Mouse (Mus musculus) heart, postnatal 10 days (tissue): Measurements from ENCODE around the gene L3mbtl1. TPM values are rescaled to one million over a fixed set of nuclear protein-coding genes. Genes with fewer than 3 reads are reported as not detected.
"Not testable (repeated sequence)": the region's sequence is repeated elsewhere in the genome, so short reads cannot be mapped to it uniquely, and the experiment has no call there.

Source experiments
- DNase-seq, 2 experiments: peaks; one replicate each; pipeline ENCODE4 v3.0.0; 2021
- intact Hi-C: fragments of 180-260 bp; cut with DNase I; formaldehyde crosslinking; loops from one replicate; pipeline ENCODE4 v1.15.1; 2025
- total RNA-seq, 2 experiments: library from RNA; stranded (reverse); gene quantifications; 2 replicates each; pipeline ENCODE4 v1.2.3; 2021

The L3mbtl1 gene
- not detected for total RNA-seq

DNA sequence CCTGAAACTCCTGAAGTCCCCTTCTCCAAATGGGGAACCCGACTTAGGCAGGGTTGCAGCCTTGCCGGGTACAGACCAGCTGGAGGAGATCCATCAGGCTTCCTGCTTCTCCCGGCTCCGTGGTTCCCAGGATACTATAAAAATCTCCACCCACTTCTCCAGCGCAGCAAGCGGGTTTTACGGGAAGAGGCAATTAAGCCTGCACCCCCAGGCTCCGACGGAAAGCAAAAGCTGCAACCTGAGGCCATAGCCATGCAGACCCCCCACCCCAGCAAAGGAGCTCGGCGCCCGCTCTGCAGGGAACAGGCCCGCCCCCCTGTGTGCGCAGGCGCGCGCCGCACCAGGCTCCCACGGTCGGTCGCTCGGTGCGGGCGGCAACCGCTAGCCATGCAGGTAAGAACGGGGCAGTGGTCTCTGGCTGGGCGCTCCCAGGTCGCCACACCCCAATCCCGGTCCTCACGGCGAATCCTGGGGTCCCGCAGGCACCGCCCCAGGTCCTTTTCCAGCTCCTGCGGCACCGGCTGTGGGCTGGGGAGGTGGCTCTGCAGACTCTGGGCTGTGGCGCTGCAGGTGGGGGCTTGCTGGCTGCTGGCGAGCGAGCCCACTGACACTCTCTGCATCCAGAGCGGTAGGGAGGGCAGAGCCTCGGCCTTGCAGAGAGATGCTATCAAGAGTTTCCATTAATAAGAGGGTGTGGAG lies at the start of gene L3mbtl1:
Gene L3mbtl1, plus strand, starts transcription at position 325 of the 699 bp plus-strand sequence.
- peak; percentile 27 to 44 for DNase-seq
- intact Hi-C loops: no loop called here

DNA sequence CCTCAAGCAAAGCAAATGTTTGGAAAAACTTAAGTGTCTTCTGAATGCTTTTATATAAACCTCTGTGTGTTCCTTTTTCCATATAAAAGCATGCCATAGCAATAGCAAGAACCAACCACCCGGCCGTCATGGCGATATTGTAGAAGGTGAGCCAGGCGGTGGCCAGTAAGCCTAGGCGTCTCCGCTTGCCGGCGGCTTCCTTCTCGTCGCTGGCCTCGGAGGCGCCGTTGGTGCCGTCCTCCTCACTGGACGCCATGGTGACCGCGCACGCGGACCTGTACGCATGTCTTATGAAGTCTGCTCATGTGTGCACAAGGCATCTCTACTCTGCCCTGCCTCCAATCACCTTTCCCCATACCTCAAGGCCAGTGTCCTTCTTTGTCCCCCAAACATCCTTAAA lies 44.0 kb upstream of the L3mbtl1 start:
- DNase-seq, intact Hi-C loops: not testable (repeated sequence)

DNA sequence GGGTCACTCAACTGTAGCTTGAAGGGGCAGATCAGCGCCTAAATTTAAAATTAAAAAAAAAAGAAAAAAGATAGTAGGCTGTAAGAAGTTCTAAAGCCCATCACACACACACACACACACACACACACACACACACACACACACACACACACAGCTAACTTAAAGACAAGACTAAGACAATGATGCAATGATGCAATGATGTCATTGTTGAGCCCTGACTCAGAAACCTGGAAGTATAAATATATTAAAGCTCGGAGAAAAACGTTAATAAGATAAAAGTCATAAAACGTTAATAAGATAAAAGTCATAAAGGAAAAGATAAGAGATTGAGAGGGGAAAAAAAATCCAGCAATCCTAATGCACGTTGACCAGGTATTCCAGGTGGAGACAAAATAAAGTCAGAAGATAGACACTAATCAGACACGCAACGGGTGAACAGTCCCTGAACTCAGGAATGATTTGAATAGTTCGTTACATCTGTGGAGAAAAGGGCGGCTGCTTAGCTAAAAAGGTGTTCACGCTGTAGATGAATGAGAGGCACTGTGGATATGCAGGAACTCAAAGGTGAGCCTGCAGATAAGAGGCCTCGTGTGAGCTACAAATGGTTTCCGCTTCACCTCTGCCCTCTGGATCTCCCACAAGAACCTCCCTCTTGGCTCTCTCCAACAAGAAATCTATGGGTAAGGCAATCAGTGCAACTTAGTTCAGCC lies 43.2 kb upstream of the L3mbtl1 start:
- intact Hi-C loops: no loop called here
- no peak for DNase-seq

DNA sequence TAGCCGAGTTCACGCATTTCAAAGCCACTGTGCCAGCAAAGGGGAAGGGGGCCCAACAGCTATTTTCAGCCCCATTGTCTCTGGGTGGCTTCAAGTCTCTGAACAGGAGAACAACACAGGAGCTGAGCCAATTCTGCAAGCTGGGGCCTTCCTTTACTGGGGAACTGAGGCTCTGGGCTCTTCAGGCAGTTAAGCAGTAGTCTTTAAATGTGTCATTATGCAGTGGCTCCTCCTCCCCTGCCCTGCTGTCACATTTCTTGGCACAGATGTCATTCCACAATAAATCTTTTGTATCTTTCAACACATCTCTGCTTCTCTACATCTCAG lies 42.7 kb upstream of the L3mbtl1 start:
- intact Hi-C loops: no loop called here
- DNase-seq: no peak

DNA sequence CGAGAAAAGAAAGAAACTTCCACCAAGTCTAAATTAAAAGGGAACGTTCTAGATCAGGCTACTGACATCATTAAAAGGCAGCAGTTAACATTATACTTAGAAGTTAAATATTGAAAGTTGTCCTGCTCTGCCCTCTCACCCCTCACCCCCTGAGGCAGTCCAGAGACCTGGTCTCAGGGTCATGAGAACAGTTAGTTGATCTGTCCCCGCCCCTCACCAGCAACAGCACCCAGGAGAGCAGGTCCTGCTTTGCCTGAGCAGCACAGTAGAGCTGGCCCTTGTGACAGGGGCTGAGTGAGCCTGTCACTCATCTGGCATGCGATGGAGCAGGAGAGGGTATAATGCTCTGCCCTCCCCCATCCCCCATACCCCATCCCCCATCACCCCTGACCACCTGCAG lies 37.4 kb upstream of the L3mbtl1 start:
- intact Hi-C loops: no loop called here
- DNase-seq: no peak

DNA sequence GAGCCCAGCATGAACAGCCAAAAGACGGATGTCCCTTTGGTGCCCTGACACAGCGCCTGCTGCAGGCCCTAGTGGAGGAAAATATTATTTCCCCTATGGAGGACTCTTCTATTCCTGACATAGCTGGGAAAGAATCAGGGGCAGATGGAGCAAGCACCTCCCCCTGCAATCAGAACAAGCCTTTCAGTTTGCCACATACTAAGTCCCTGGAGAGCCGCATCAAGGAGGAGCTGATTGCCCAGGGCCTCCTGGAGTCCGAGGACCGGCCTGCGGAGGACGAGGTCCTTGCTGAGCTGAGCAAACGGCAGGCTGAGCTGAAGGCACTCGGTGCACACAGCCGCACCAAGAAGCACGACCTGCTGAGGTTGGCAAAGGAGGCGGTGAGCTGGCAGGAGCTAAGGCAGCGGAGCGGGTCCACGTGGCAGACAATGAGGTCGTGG lies 35.2 kb upstream of the L3mbtl1 start:
- no peak for DNase-seq
- intact Hi-C loops: no loop called here

DNA sequence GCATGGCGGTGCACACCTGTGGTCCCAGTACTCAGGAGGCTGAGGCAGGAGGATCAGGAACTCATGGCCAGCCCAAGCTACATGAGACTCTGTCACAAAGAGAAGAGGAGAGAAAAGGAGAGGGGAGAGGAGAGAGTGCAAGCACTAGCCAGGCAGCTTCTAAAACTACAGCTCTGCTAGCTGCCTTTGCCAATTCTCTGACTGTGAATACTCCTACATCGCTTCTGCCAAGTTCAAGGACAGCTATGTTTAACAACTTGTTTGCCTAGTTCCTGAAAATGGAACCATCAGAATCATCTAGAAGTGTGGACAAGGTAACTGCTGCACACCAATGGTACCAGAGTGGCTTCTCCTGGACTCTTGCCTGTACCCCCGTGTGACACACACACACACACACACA lies 29.2 kb upstream of the L3mbtl1 start:
- intact Hi-C loops: loop anchor here (10.0 kb wide), 1 partner anchor 229 kb away; no protein-coding TSS in a partner anchor
- DNase-seq: no peak

DNA sequence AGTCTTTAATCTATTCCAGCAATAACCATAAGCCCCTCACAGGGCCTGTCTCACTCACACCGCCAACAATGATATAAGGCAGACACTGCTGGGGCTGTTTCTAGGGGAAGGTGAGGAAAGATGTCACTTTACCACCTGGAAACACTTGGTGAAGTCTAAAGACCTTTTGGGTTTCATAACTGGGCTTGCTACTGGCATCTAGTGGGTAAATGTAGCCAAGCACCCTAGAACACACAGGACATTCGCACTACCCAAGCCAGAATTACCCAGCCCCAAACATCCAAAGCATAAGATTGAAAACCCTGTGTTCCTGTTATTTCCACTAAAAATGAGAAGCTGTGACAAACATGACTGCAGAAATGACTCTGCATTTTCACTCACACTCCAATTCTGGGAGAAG lies 28.8 kb upstream of the L3mbtl1 start:
- intact Hi-C loops: loop anchor here (10.0 kb wide), 1 partner anchor 230 kb away; no protein-coding TSS in a partner anchor
- no peak for DNase-seq

DNA sequence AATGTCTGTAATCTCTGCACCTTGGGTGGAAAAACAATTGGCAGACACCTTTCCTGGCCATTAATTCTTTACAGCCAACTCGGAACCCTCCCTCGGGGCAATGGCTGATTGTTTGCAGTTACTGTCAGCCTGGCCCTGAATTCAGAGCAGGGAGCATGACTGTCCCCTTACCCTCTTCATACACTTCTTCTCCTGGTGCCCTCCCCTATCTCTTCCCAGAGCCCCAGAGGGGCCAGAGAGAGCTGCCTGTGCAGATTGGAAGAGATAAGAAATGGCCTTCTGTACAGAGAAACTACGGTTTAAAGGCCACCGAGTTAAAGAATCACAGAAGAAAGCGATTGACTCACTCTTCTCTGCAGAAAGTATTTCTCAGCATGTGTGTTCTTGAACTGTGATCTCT lies 23.3 kb upstream of the L3mbtl1 start:
- intact Hi-C loops: loop anchor here (5.0 to 10.0 kb wide), 2 partner anchors 235 to 412 kb away; no protein-coding TSS in a partner anchor
- no peak for DNase-seq

DNA sequence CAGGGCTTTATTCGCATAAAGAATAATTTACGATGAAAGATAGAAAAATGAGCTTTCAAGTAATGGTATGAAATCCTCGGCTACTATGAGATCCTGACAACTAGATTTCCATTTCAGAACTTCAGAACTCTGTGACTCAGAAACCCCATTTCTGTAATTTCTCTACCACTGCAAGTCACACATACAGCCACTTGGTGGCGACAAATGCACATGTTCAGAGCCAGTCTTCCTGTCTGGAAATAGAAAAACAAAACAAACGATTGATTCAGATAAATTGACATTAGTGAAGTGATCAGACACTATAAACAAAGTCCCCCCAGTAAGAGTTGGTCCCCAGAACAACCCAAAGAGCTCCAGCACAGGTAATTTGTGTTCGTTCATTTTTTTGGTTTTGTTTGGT lies 21.1 kb upstream of the L3mbtl1 start:
- DNase-seq: peak; percentile 49 to 65
- intact Hi-C loops: loop anchor here (1.0 to 5.0 kb wide), 2 partner anchors 77 to 410 kb away; no protein-coding TSS in a partner anchor

DNA sequence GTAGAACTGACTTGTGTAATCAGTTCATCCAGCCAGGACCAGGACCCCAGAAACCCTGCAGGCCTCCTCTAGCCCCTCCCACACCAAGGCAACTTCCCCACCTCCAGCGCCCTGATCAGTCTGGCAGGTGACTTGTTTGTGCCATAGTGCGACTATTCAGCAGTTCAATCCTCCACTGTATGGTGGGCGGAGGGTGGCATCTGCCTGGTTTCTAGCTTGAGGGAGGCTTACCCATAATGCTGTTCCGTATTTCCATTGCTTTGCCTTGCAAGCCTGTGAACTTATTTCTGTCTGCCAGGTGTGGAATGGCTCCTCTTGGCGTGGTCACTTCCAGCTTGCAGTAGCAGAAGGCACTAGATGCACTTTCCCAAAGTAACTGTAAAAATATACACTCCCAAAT lies 20.4 kb upstream of the L3mbtl1 start:
- intact Hi-C loops: loop anchor here (1.0 to 5.0 kb wide), 2 partner anchors 76 to 409 kb away; no protein-coding TSS in a partner anchor
- no peak for DNase-seq

DNA sequence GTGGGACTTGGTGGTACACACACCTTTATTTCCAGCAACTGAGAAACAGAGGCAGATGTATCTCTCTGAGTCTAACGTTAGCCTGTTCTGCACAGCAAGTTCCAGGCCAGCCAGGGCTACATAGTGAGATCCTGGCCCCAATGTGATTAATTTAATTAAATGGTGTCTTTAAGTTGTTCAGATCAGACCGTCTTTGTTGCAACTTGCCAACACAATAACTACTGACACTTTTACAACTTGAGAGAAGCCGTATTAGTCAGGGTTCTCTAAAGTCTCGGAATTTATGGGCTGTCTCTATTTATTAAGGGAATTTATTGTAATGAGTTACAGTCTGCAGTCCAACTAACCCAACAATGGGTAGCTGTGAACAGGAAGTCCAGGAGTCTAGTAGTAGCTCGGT lies 19.1 kb upstream of the L3mbtl1 start:
- DNase-seq: no peak
- intact Hi-C loops: loop anchor here (5.0 kb wide), 1 partner anchor 408 kb away; no protein-coding TSS in a partner anchor

DNA sequence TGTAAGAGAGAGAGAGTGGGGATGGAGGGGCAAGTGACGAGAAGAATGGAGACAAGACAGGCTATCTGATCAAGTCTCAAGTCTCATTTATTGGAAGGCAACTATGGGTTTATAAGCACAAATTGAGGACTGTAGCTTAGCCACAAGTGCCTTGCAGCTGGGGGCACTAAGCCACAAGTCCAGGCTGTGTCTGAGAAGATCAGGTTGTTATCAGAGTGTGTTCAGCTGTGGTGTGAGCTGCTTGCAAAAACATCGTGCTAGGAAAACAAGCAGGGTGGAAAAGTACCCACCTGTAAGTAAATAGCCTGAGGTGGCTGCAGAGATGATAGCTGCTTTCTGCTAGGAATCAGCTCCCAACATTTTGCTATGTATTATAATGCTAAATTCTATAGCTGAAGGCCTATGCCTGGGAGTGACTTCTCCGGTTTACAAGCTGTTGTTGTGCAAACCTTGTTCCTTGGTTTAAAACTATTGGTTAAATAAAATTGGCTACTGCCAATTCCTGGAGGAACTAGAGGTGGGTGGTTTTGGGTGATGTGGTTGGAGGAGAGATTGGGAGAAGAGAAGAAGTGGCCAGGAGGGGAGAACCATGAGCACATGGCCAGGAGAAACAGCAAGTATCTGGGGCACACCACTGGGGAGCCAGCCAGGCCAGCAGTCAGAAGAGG lies 15.2 kb upstream of the L3mbtl1 start:
- no peak for DNase-seq
- intact Hi-C loops: no loop called here

DNA sequence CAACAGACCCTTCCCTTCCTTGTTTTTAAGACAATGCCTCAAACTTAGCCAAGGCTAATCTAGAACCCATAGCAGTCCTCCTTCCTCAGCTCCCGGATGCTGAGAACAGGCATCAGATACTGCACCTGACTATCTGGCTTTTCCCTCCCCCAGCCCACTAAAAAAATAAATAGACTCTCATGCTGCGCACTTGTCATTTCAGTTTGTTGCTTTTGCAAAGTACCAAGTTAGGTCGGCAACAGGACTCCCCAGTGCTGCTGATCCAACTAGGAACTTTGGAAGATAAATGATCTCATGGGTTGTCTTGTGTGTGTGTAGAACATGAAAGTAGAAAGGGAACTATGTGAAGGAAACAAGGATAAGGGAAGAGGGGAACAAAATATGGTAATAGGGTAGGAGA lies 13.6 kb upstream of the L3mbtl1 start:
- intact Hi-C loops: loop anchor here (2.0 kb wide), 1 partner anchor 87 kb away; the partner anchor contains the start of gene Ift52
- DNase-seq: no peak

DNA sequence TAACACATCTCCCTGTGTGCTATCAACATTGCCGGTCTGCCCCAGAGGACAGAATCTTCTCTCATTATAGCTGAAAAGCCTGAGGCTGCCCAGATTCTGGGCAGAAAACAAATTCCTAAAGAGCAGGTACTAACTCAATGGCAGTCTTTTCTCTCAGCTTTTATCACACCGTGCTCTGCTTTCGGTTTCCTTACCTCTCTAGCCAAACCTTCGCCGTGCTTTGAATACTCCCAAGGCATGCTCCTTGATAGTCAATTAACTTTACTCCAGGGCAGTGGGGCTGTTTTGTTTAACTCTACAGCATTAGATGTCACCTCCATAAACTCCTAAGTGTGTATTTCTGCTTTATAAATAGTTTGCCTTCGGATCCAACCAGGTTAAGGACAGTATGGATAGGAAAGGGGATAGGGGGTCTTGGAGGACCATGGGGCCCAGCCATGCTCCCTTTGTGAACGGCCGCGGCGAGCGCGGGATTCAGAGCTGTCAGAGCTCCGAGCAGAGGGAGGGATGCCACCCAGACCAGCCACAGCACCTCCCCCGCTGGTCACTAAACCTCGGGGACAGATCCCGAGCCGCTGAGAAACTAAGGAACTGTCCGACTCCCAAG lies 12.7 kb upstream of the L3mbtl1 start:
- intact Hi-C loops: loop anchor here (2.0 kb wide), 1 partner anchor 86 kb away; the partner anchor contains the start of gene Ift52
- DNase-seq: peak in 1 of 2 experiments; percentile 32

DNA sequence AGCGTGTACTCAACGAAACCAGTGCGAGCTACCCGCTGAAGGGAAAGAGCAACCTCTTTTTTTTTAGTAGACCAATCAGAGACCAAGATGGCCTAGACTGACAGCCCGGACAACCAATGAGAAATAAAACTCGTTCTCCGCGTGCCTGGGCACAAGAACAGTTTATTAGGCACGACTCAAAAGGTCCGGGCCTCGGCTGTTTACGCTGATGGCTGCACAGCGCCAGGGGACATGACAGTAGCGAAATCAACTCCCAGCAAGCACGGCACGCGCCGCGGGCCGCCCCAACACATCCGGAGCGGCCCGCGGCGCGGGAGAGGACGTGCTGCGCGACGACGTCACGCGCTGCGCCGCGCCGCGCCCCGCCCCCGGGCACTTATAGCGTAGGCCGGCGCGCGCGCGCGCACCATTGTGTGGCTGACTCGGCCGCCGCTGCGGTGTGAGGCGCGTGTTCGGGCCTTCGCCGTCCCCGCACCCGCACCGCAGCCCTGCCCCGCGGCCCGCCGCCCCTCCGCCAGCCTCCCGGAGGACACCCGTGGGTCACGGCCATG lies 12.1 kb upstream of the L3mbtl1 start, which contains the start of gene Srsf6:
Gene Srsf6, plus strand, starts transcription at position 406 of the 551 bp plus-strand sequence.
- DNase-seq: peak; percentile 92 to 93
- intact Hi-C loops: loop anchor here (2.0 kb wide), 1 partner anchor 86 kb away; the partner anchor contains the start of gene Ift52

DNA sequence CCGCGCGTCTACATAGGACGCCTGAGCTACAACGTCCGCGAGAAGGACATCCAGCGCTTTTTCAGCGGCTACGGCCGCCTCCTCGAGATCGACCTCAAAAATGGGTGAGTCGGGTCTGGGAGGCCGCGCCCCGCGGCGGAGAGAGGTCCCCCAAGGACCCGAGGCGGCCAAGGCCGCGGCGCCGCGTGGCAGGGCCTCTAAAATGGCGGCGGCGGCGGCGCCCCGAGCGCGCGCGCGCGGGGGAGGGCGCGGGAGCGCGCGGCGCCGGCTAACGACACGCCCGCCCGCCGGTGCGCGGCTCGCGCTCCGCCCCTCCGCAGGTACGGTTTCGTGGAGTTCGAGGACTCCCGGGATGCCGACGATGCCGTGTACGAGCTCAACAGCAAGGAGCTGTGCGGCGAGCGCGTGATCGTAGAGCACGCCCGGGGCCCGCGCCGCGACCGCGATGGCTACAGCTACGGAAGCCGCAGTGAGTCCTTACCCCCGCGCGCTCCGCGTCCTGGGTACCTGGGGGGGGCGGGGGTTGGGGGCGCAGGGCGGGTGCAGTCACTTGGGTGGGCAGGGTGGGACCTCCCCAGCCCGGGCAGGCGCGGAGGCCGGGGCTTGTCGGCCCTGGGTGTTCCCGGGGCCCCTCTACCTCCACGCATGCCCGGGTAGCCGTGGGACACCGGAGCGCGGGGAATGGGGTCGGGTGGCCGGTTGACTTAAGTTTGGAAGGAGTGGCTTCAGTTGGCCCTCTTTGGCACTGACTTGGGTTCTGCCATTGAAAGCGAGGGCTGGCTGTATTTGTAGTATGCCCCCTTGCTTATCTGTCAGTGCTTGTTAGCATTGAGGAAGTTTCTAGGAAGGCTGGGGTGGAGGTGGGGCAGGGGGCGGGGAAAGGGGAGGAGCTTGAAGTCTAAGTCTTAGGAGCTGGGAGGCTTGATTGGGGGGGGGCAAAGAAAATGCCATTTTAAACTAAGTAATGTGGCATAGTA lies 11.3 kb upstream of the L3mbtl1 start:
- DNase-seq: peak; percentile 74
- intact Hi-C loops: loop anchor here (2.0 kb wide), 1 partner anchor 85 kb away; the partner anchor contains the start of gene Ift52

DNA sequence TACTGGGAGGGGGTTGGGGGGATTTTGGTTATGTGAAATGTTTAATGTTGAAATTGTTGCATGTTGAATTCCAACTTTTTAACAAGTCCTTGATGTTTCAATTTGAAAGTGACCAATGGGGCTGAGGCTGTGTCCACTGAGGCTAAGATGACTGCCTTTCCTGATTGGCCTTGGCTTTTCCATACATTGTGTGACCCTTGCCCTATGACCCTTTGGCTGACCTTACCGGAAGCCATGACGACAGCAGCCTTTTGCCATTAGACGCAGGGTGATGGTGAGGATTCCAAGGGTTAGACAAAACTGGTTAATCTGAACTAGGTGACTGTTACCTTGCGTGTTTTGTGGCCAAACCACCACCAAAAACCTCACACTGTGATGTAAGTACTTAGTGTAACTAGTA lies 10.6 kb upstream of the L3mbtl1 start:
- no peak for DNase-seq
- intact Hi-C loops: no loop called here

DNA sequence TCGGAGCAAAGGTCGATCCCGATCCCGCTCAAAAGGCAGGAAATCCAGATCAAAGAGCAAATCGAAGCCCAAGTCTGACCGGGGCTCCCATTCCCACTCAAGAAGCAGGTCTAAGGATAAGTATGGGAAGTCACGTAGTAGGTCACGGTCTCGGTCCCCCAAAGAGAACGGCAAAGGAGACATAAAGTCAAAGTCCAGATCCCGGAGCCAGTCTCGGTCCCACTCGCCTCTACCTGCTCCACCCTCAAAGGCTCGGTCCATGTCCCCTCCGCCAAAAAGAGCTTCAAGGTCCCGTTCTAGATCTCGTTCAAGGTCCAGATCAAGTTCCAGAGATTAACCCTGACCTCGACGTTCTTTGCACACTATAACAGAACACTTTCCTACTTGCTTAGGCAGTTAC lies 8.9 kb upstream of the L3mbtl1 start:
- intact Hi-C loops: no loop called here
- DNase-seq: no peak
